Mouse (Mus musculus): Measurements from ENCODE around the gene Cmklr1. TPM values are rescaled to one million over a fixed set of nuclear protein-coding genes. Genes with fewer than 3 reads are reported as not detected.
A peak's percentile ranks its signal among the peaks of the same experiment; 100 is the strongest.

Gene Cmklr1
- total RNA-seq, 2 experiments from 2014 or later = 23.7 to 35.7 TPM

DNA sequence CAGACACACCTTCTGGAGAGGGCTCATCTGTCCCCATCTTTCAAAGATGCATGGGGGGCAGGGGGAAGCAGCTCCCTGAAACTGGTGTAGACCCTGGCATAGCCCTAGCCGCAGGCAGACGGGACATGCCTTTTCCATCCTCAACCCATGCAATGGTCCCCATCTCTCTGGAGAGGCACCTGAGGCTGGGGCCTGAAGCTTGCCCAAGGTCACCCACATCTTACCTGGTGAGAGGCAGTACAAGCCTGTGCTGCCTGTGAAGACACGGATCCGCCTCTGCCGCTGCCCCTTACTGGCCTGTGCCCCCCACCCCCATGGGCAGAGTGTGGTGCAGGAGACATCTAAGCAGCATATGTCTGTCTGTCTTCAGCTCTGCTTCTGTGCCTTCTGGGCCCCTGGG lies 23.2 kb downstream of the Cmklr1 start:
- DNase-seq = no peak
- intact Hi-C loops (cut with DNase I) = no loop called here

- no peak for DNase-seq
- intact Hi-C loops (cut with DNase I) = no loop called here
These were observed 23.9 kb downstream of the Cmklr1 start for GRCm38 (mm10) chr5:113626352-113626751.

GRCm38 (mm10) chr5:113625068-113625467 lies 25.2 kb downstream of the Cmklr1 start:
- intact Hi-C loops (cut with DNase I) = no loop called here
- peak; percentile 42 to 53 for DNase-seq

DNA sequence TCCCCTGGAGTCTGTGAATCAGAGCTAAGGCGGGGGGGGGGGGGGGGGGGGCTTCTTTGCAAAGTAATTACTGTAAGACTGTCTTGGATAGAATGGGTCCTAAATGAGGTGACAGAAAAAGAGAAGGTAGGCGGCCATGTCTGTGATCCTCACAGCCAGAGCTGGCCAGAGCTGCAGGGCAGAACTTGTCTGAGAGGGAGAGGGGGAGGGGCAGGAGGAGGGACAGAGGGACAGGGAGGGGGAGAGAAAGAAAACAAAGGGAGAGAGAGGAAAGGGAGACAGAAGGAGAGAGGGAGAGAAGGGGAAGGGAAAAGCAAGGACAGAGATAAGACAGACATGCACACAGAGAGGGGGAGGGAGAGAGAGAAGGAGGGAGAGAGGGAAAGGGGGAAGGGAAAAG lies 27.2 kb downstream of the Cmklr1 start:
- no peak for DNase-seq
- intact Hi-C loops (cut with DNase I) = no loop called here

DNA sequence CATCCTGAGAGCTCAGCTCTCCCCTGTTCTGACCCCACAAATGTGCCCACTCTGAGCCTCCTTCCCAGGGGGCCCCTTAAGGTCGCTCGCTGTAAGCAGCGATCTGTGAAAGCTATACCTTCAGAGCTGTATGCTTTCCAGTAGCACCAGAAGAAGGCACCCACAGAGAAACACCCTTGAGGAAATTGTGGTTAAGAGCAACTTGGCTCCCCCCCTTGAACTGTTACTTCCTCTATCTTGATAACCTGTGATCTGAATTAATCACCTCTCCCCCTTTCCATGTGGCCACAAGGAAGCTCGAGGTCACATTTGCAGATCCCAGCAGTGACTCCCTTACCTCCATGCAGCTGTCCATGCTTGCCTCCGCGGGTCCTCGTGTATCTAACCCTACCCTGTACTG lies 29.2 kb downstream of the Cmklr1 start:
- intact Hi-C loops (cut with DNase I) = no loop called here
- DNase-seq = no peak

DNA sequence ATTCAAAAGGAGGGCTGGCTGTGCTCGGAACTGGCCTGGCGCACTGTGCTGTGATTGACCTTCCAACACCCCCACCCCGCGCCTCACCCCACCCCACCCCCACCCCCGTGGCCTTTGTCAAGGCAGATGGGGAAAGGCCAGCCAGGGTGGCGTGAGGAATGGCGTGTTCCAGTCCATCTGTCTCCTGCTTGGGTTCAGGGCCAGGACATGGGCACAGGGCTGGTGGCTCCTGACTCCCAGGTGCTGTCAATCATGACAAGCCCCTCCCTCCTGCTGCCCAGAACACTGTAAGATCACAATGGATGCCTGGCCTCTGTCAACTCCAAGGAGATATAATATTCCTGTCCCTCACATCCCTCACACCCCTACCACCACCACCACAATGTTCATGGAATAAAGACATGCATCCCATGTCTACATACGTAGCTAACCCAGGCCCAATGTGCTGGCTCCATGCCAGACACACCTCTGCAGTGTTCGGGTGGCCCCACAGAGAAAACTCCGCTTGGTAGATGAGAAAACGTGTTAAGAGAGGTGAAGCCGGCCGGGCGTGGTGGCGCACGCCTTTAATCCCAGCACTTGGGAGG lies 30.0 kb downstream of the Cmklr1 start:
- intact Hi-C loops (cut with DNase I) = no loop called here
- DNase-seq = no peak

DNA sequence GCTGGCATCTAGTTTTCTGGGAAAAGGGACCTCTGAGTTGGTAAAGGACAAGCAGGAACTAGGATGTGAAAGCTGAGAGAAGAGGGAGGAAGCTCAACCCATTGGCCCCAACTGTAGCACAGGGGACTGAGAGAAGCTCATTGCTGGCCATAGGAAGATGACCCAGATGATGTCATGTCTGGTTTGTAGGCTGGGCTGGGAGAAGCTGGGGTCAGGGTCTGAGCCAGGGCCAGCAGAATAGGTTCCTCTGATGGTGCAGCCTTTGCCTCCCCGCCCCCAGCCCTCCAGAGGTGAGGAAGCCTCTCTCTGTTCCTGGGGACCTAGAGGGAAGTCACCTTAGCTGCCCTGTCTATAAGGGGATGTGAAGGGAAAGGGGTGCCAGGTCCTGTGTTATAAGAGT lies 31.1 kb downstream of the Cmklr1 start:
- no peak for DNase-seq
- intact Hi-C loops (cut with DNase I) = no loop called here

GRCm38 (mm10) chr5:113618716-113619115 lies 31.5 kb downstream of the Cmklr1 start:
- intact Hi-C loops (cut with DNase I) = no loop called here
- DNase-seq = no peak

DNA sequence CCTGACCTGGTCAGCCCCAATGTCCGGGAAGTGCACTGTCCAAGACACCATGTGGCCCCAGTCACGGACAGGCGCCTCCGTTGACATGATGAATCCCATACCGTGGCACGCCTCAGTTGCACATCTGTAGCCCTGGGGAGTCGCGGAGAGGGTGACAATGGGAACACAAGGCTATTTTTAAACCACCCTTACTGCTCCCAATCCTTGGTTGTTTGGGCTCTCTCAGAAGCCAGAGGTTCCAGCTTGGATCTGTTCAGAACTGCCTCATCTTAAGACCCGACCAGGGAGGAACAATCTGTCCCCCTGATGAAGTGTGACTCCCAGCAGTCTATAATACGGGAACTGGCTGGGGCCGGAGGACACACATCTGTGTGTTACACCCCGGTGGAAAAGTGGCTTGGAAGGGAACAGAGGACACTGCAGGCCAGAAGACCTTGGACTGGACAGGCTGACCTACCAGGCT lies 38.4 kb downstream of the Cmklr1 start:
- peak; percentile 47 to 56 for DNase-seq
- intact Hi-C loops (cut with DNase I) = no loop called here

GRCm38 (mm10) chr5:113611131-113611530 lies 39.1 kb downstream of the Cmklr1 start:
- intact Hi-C loops (cut with DNase I) = no loop called here
- DNase-seq = no peak

DNA sequence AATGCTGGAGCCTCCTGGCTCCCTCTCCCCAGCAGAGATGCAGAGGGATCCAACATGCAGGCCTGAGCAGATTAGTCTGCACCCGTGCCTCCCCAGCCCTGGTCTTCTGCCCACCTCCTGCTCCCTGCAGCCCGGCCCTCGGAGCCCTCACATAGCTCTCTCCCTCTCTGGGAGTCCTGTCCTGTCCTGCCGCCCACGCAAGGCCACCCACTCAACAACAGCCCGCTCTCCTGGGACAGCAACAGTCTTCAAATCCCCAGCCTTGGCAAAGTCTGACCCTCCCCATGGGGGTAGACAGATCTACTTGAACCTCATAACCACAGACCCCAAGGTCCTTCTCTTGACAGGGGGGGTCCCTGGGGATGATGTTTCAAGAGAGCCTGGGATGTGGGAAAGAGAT lies 39.7 kb downstream of the Cmklr1 start:
- intact Hi-C loops (cut with DNase I) = no loop called here
- DNase-seq = no peak

- intact Hi-C loops (cut with DNase I) = no loop called here
- no peak for DNase-seq
These were observed 40.3 kb downstream of the Cmklr1 start for GRCm38 (mm10) chr5:113609891-113610290.

GRCm38 (mm10) chr5:113608511-113608910 lies 41.7 kb downstream of the Cmklr1 start:
- intact Hi-C loops (cut with DNase I) = no loop called here
- DNase-seq = no peak

DNA sequence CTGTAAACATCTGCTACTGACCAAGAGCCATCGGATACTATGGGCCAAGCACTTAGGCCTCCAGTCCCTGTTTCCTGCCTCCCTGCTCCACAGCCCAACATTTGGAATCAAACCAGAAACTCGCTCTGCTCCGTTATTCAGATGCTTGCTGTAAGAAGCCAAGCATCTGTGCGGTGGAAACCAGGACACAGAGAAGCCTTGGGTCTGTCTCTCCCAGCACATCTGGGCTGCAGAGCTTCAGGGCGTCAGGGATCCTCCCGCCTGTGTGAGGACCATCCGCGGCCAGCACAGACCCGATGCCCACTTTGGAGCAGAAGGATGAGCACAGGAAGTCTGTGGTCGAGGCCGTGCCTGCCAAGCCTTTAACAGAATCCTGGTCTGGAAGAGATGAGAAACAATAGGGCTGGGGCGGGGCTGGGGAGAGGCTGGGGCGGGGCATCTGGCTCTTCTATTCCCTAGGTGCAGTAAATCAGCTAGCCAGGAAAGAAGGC lies 42.2 kb downstream of the Cmklr1 start:
- intact Hi-C loops (cut with DNase I) = no loop called here
- DNase-seq = peak; percentile 28 to 62

DNA sequence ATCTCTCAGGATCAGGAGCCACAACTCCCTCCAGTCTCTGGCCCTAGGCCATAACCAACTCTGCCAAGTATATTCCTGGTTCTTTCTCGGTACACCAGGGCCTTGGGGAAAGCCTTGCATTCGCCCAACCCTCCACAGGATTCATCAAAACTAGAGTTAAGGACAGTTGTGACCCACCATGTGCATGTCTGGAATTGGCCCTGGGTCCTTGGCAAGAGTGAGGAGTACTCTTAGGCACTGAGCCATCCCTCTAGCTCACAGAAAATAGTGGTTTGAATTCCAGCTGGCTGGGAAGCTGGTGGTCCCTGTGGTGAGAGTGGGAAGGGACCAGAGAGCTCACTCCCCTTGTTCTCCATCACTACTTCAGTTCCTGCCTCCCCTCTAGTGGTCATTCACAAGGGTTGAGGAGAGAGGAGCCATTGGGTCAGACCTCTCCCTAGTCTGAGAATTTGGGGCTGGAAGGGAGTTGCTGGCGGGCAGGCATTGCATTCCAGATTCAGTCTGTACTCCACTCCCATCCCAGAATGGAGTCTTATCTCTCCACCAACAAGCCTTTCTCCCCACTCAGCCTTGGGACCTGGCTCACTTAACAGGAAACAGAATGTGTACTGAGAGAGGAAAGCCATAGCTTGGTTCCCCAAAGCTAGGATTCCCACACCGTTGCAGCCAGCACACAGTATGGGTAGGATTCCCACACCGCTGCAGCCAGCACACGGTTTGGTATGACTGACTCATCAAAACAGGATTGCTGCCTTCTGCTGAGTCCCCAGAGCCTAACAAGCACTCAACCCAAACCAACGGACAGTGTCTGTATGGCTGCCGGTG lies 43.1 kb downstream of the Cmklr1 start:
- DNase-seq = peak; percentile 36 to 58
- intact Hi-C loops (cut with DNase I) = no loop called here

- intact Hi-C loops (cut with DNase I) = no loop called here
- DNase-seq = no peak
These were observed 44.1 kb downstream of the Cmklr1 start for GRCm38 (mm10) chr5:113606121-113606520.

DNA sequence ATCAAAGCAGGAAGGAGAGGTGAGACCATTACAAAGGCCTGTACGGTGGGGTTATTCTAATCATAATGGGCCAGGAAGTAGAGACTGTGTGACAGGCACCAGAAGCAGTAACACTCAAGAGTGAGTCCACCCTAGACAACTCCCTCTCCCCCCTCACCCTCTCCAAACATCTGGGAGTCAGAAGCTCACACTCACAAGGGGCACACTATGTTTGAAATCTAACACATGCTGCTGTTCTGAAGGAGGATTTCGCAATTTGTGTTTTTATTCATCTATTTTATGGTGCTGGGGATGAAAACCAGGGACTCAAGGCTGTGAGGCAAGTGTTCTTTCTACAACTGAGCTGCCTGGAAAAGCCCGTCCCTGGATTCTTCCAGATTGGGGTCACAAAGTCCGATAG lies 45.5 kb downstream of the Cmklr1 start:
- intact Hi-C loops (cut with DNase I) = no loop called here
- no peak for DNase-seq

DNA sequence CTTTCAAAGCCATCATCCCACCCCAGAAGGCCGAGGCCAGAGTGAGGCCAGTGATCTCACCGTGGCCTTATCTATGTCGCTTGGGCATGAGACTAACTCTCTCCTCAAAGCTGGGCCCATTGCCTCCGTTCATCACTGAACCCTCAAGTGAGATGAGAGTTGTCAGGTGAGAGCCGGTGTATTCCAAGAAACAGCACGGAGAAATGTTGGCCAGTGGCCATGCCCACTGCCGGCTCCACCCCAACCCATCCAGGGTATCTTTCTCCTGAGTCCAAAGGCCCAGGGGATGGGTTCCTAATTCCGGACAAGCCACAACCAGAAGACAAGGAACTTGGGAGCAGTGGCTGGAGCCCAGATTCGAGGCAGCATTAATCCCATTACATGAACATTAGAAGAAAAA lies 46.8 kb downstream of the Cmklr1 start:
- DNase-seq = no peak
- intact Hi-C loops (cut with DNase I) = no loop called here

DNA sequence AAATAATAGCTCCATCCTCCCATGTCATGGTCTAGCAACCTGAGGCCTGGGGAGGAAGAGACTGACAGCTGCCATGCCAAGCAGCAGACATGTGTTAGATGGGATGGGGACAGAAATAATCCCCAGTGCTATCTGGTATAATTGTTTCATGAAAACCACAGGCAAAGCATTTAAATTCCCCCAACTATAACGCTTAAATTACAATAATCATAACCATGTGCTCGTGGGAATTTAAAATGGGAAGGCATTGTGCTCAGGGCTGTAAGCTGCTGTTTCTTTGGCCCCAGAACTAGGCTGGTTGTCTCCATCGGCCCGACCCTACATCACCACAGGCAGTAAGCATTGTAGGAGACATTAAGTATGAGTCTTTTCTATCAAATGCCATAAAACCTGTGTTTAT lies 49.4 kb downstream of the Cmklr1 start:
- DNase-seq = no peak
- intact Hi-C loops (cut with DNase I) = no loop called here

- intact Hi-C loops (cut with DNase I) = no loop called here
These were observed 50.0 kb downstream of the Cmklr1 start for GRCm38 (mm10) chr5:113600181-113600580.

DNA sequence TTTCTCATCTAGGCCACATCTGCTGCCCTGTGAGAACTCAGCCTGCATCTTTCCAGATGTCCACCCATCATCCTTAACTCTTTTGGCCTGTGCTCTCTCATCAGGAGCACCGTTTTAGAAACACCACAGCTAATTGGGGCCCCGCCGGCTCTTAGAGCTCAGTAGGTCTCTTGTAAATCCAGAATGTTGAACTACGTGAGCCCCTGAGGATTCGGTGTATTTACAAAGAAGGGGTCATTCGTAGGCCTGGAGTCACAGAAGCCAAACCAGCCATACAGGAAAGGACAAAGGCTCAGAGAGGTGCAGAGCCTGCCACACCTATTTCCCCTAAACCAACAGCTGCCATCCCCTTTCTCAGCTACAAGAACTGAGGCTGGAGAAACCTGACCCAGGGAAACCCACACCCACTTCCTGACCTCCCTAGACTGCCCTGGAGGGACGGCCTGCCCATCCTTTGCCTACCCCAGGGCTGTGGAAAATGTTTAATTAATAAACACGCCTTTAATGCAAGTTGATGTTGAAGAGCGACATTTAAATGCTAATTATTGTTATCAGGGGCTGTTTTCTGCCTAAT lies 53.4 kb downstream of the Cmklr1 start:
- DNase-seq = no peak
- intact Hi-C loops (cut with DNase I) = no loop called here

More at GRCm38 (mm10) chr5:113600181-113600580, 50.0 kb downstream of the Cmklr1 start:
- DNase-seq = no peak

DNA sequence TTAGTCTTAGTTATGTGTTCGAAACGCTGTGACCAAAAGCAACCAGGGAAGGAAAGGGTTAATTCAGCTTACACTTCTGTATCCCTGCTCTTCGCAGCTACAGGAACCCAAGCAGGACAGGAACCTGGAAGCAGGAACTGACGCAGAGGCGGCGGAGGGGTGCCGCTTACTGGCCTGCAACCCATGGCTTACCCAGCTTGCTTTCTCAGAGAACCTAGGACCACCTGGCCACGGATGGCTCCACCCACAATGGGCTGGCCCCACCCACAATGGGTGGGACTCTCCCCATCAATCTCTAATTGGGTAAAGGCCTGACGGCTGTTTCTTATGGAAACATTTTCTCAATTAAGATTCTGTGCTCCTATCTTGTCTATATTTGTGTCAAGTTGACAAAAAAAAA lies 54.0 kb downstream of the Cmklr1 start:
- intact Hi-C loops (cut with DNase I) = no loop called here

More for the DNA sequence above, 54.0 kb downstream of the Cmklr1 start:
- DNase-seq = no peak
